Mouse (Mus musculus) c-Kit-positive CD71-positive TER-119-positive erythroid progenitor cells, embryonic 14.5 days (primary cell): ENCODE results near the gene Lmntd2.

ENCODE experiments used
- DNase-seq: peaks from one replicate; pipeline ENCODE4 v3.0.0-alpha.2; 2013; ENCODE audit warnings: low spot score

Lmntd2 gene

DNA sequence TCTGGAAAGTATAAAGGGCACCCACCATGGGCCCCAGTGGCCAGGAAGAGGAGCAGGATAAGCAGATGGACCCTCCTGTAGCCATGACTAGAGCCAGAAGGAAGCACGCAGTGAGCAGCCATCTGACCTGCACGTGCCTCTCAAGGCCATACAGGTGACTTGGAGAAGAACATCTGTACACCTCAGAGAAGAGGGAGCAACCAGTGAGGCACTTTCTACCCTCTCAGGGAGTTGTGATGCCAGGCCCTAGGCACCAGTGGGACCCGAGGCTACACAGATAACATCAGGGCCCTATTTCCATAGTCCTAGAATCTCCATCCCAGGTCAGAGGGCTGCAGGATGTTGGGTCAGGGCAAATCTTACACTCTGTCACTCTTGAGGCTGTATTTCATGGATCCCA is 23.7 kb downstream of the Lmntd2 start:
- no peak for DNase-seq

DNA sequence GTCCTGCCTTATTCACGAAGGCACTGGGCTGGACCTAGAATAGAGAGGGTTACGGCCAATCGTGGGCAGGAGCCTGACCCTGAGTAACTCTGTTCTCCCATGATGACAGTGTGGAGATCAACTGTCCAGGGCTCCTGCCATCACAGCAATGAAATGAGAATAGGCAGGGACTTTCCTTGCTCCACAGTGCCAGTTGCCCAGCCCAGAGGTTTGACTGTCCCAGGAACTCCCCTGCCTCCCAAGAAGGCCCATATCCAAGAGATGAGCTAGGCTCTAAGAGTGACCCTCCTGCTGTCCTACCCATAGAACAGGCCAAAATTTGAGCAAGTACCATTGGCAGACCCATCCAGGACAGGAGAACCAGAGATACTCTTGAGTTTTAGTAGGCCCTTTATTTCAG is 25.1 kb downstream of the Lmntd2 start:
- DNase-seq, result no peak

- no peak for DNase-seq
Observed at GRCm38 (mm10) chr7:141188194-141188593, 25.7 kb downstream of the Lmntd2 start.

DNA sequence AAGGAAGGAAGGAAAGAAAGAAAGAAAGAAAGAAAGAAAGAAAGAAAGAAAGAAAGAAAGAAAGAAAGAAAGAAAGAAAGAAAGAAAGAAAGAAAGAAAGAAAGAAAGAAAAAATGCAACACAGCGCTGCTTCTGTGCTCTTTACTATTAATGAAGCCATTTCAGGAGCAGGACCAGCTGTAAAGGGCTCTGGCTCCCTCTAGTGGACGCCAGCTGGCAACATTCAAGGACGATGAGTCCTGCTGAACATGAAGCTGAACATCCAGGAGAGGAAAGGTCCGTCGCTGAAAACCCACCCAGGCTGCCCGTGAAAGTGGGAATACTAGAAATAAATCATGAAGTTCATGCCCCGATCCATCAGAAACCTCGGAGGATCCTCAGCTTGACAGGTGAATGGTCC is 37.7 kb downstream of the Lmntd2 start:
- DNase-seq, result peak; percentile 92

DNA sequence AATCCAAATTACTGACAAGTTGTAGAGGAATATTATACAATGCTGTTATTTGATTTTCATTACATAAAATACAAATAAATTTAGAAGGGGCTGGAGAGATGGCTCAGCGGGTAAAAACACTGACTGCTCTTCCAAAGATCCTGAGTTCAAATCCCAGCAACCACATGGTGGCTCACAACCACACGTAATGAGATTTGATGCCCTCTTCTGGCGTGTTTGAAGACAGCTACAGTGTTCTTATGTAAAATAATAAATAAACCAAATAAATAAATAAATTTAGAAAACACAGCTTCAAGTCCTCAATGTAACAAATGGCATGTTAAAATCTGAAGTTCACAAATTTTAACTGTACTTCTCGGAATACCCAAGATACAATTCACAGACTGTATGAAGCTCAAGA is 38.8 kb downstream of the Lmntd2 start:
- DNase-seq, result no peak

DNA sequence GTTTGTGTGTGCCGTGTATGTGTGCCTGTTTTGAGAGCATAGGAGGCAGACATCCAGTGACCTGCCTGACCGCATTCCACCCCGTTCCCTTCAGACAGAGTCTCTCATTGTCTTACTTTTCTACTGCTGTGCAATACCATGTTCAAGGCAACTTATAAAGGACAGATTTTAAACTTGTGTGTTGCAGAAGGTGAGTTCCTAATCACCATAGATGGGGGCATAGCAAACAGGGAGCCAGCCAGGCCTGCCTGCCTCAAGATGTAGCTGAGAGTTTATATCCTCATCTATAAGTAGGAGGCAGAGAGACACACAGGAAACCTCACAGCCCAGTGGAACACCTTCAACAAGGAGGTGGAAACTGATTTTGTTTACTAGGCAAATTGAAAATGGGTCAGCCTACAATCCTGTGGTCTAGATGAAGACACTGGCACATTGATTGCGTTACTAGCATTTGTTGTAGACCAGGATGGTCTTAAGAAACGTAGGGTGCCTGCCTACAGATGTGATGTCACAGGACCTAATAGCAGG is 40.5 kb downstream of the Lmntd2 start:
- DNase-seq, result no peak

- DNase-seq, result peak; percentile 80
Observed at GRCm38 (mm10) chr7:141172116-141173006, 41.5 kb downstream of the Lmntd2 start, which contains the start of gene Rnh1. TSS of gene Rnh1 (minus strand) at chr7:141172857.

DNA sequence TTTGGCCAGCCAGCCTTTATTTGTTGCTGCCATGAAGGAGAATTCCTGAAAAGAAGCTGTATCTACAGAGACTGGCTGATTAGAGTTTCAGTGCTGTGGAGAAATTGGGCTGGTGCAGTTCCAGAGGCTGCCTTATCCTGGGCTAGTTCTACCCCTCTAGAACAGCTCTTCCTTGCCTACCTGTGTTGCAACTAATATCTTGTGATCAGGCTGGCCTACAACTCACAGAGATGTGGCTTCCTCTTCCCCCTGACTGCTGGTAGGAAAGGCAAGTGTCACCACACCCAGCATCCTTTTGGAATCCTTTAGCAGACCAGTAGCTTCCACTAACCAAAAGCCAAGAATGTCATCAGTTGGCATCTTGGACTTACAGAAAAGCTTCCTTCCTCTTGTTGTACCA is 44.0 kb downstream of the Lmntd2 start:
- no peak for DNase-seq

DNA sequence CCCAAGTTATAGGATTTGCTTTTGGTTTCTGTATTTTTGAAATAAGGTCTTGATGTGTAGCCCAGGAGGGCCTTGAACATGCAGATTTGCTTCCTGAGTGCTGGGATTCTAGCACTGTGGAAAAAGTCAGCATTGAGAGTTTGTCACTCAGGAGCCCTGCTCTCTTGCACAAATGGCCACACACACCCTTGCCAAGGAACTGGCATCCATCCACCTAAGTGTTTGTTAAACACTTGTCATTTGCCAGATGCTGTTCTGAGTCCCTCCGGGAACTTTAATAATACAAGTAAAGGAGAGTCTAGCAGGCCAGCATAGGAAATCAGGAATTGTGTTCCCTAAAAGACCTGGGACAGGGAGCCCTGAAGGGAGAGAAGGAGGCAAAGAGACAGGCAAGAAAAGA is 44.6 kb downstream of the Lmntd2 start:
- DNase-seq, result no peak

DNA sequence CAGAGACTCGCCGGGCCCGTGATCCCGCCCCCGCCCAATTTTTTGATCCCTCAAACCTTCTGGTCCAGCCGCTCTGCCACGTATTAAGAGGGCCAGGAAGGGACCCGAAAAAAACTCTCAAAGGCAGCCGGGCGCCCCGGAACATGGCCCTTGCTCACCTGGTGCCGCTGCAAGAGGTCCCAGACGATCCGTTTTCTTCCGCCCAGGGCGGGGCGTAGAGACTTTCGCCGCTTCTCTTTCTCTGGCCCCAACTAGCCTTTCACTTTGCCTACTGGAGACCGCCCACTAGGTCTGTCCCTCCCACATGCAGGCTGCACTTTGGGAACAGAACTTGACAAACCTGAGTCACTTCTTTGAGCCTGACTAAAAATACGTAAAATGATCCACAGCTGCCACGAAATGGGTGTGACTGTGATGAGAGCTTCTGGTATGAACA is 45.3 kb downstream of the Lmntd2 start:
- DNase-seq, result peak; percentile 74

DNA sequence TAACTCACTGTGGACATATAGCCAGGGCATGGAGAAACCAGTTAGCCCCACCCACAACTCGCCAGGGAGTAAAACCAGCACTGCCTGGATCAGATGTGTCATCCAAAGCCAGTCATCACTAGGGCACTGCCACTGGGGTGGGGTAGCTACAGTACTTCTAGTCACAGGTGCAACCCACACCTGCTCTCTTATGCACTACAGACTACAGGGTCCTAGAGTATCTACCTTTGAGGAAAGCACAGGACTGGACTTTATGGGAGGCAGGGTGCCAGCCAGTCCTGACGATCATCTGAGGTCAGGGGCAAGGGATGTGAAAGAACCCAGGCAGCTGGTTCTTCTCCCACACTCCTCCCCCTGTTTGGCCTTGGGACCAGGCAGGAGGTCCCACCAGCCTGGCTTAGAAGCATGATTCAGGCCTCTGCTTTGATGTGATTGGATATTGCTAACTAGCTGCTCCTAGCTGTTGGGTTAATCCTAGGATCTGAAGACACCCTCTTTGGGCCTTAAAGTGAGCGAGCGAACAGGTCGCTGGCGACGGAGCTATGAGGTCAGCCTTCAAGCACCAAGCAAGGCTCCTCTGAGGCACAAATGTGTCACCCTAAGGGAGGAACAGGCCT is 45.9 kb downstream of the Lmntd2 start:
- no peak for DNase-seq

DNA sequence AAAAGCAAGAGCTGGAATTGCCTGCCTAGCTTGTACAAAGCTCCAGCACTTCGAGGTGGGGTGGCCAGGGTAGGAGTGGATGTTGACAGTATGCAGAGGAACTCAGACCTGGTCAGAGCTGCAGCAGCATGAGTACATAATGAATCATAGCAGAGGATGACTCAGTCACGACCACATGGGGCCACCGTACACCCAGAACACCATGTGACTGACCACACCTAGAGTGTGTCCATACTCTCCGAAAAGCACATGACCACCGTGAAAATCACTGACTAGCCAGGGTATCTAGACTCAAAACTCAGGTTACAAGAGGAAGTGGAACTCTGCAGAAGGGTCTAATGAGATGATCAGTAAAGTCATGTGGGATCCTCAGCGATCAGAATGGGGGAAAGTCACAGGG is 49.0 kb downstream of the Lmntd2 start:
- DNase-seq, result no peak

DNA sequence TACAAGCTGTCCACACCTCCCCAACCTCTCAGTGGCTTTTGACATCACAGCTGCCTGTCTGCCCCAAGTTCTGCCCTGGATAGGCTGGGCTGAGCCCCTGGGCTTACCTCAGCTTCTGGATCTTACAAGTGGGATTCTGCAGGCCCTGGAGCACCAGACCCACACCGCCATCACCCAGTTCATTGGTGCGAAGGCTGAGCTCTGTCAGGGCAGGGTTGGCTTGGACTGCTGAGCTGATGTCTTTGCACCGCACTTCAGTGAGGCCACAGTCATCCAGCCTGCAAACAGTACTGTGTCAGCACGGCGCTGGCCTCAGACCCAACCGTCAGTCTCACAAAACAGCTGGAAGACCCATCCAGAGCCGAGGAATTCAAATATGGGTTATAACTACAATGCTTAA is 49.5 kb downstream of the Lmntd2 start:
- DNase-seq, result no peak
